Mouse (Mus musculus) forebrain, embryonic 14.5 days (tissue): ENCODE data around the gene BC029722. TPM values are rescaled to one million over a fixed set of nuclear protein-coding genes. Genes with fewer than 3 reads are reported as not detected.

Experiments
- ATAC-seq: fragments of 200-750 bp; cut with Nextera tagmentation; 2 replicates; pipeline ENCODE4 v1.8.0; 2017; ENCODE audit warnings: mild to moderate bottlenecking, moderate library complexity
- DNase-seq: peaks from one replicate; pipeline ENCODE4 v3.0.0-alpha.2; 2015; ENCODE audit warnings: low spot score
- H3K27ac ChIP-seq: fragments of 300-500 bp; sonication (generic); 2 replicates; pipeline ENCODE4 v1.5.1; 2014; ENCODE audit warnings: low read depth, mild to moderate bottlenecking, control low read depth, low read length, moderate library complexity
- H3K27me3 ChIP-seq: fragments of 300-500 bp; sonication (generic); replicated peaks from 2 replicates; pipeline ENCODE4 v1.6.1; 2014; ENCODE audit warnings: low read length, control low read depth, mixed read lengths; ENCODE audit not compliant: control insufficient read depth, insufficient read depth
- H3K36me3 ChIP-seq: fragments of 300-500 bp; sonication (generic); 2 replicates; pipeline ENCODE4 v1.6.1; 2014; ENCODE audit warnings: low read length, control low read depth; ENCODE audit not compliant: control insufficient read depth, insufficient read depth
- H3K4me1 ChIP-seq: fragments of 300-500 bp; sonication (generic); 2 replicates; pipeline ENCODE4 v1.6.1; 2014; ENCODE audit warnings: antibody characterized with exemption, low read length, control low read depth; ENCODE audit not compliant: control insufficient read depth, insufficient read depth
- H3K4me2 ChIP-seq: fragments of 300-500 bp; sonication (generic); 2 replicates; pipeline ENCODE4 v1.6.1; 2014; ENCODE audit warnings: mild to moderate bottlenecking, control low read depth, low read length
- H3K4me3 ChIP-seq: fragments of 300-500 bp; sonication (generic); 2 replicates; pipeline ENCODE4 v1.5.1; 2014; ENCODE audit warnings: low read depth, low read length, control low read depth
- H3K9ac ChIP-seq: fragments of 300-500 bp; sonication (generic); 2 replicates; pipeline ENCODE4 v1.6.1; 2014; ENCODE audit warnings: mild to moderate bottlenecking, low read length, control low read depth, moderate library complexity
- H3K9me3 ChIP-seq: fragments of 300-500 bp; sonication (generic); replicated peaks from 2 replicates; pipeline ENCODE4 v1.6.1; 2016; ENCODE audit warnings: low read length, control low read depth, mixed read lengths; ENCODE audit not compliant: control insufficient read depth
- WGBS: fragments of 180-500 bp; shearing (Covaris S2); extraction: QIAGEN DNeasy Blood & Tissue Kit; methylation state at CpG from one replicate; pipeline ENCODE4 v1.1.7; 2014; 5-methylcytosine and 5-hydroxymethylcytosine counted together
- polyA plus RNA-seq: library from polyadenylated mRNA; unstranded; fragments of >200 nt; fragmentation: Nextera tagmentation; extraction: Ambion mirVana; gene quantifications from 2 replicates; pipeline ENCODE4 v1.2.1, GENCODE M21; 2014

BC029722 gene
- polyA plus RNA-seq, 1 experiment from 2014 or later, result 24.0 TPM

- Histone ChIP-seq H3K4me3 (no peak overlapping the region), H3K36me3 (peaks cover 7% of the 10 kb centered on the region; the same call in 1 of the 2 replicates), H3K9me3 (no peaks in the 10 kb centered on the region), H3K9ac (no peak overlapping the region), H3K4me1 (no peaks in the 10 kb centered on the region), H3K27ac (no peak overlapping the region), H3K27me3 (no peaks in the 10 kb centered on the region), H3K4me2 (no peak overlapping the region)
- DNase-seq (no peak), ATAC-seq (no peak)
- WGBS, result 84% methylated on average over 4 of the region's 4 CpGs
These were observed 6.6 kb downstream of the BC029722 start for GRCm38 (mm10) chr2:155812637-155813036.

- Histone ChIP-seq H3K36me3 (peaks cover 7% of the 10 kb centered on the region; the same call in 1 of the 2 replicates), H3K4me2 (no peak overlapping the region), H3K27me3 (no peaks in the 10 kb centered on the region), H3K4me3 (no peak overlapping the region), H3K4me1 (no peaks in the 10 kb centered on the region), H3K9me3 (no peaks in the 10 kb centered on the region), H3K9ac (no peak overlapping the region), H3K27ac (no peak overlapping the region)
- peak; percentile 52; the same call in 1 of the 2 replicates for ATAC-seq
- DNase-seq, result peak; percentile 79
- WGBS, result 48% methylated on average over 16 of the region's 16 CpGs
These were observed 7.3 kb downstream of the BC029722 start for GRCm38 (mm10) chr2:155811821-155812396.

GRCm38 (mm10) chr2:155809620-155810019 is 9.6 kb downstream of the BC029722 start:
- DNase-seq (no peak), ATAC-seq (no peak)
- Histone ChIP-seq H3K4me1 (no peaks in the 10 kb centered on the region), H3K36me3 (0 out of 2 replicates have a peak, but pooled peaks cover 3% of the 10 kb centered on the region), H3K9ac (no peak overlapping the region), H3K27me3 (no peaks in the 10 kb centered on the region), H3K4me2 (no peak overlapping the region), H3K9me3 (no peaks in the 10 kb centered on the region), H3K4me3 (no peak overlapping the region), H3K27ac (no peak overlapping the region)
- WGBS, result 90% methylated on average over 4 of the region's 4 CpGs

- H3K36me3 ChIP-seq, result 0 out of 2 replicates have a peak, but pooled peaks cover 3% of the 10 kb centered on the region
- H3K27me3 ChIP-seq, result no peaks in the 10 kb centered on the region
- H3K4me1 ChIP-seq, result no peaks in the 10 kb centered on the region
- ATAC-seq, result no peak
- H3K4me3 ChIP-seq, result no peak overlapping the region
- no peak overlapping the region for H3K9ac ChIP-seq
- no peak for DNase-seq
- H3K27ac ChIP-seq, result no peak overlapping the region
- no peak overlapping the region for H3K4me2 ChIP-seq
- WGBS, result 85% methylated on average over 4 of the region's 4 CpGs
- H3K9me3 ChIP-seq, result no peaks in the 10 kb centered on the region
These were observed 11.8 kb downstream of the BC029722 start for GRCm38 (mm10) chr2:155807408-155807807.

- no peak for ATAC-seq
- WGBS, result 67% methylated on average over 5 of the region's 5 CpGs
- Histone ChIP-seq H3K27me3 (no peaks in the 10 kb centered on the region), H3K9ac (no peak overlapping the region), H3K27ac (no peak overlapping the region), H3K4me2 (no peak overlapping the region), H3K4me3 (no peak overlapping the region), H3K4me1 (no peaks in the 10 kb centered on the region), H3K36me3 (0 out of 2 replicates have a peak, but pooled peaks cover 6% of the 10 kb centered on the region), H3K9me3 (no peaks in the 10 kb centered on the region)
- no peak for DNase-seq
These were observed 12.7 kb downstream of the BC029722 start for GRCm38 (mm10) chr2:155806548-155806947.

- no peaks in the 10 kb centered on the region for H3K27me3 ChIP-seq
- 87% methylated on average over 6 of the region's 6 CpGs for WGBS
- no peak for ATAC-seq
These were observed 13.3 kb downstream of the BC029722 start for GRCm38 (mm10) chr2:155805925-155806255.

GRCm38 (mm10) chr2:155805231-155805924 is 13.8 kb downstream of the BC029722 start:
- Histone ChIP-seq H3K36me3 (peaks cover 8% of the 10 kb centered on the region), H3K27me3 (no peaks in the 10 kb centered on the region), H3K9ac (no peak overlapping the region), H3K27ac (no peak overlapping the region), H3K4me2 (no peak overlapping the region), H3K4me3 (no peak overlapping the region), H3K4me1 (no peaks in the 10 kb centered on the region), H3K9me3 (no peaks in the 10 kb centered on the region)
- WGBS, result 65% methylated on average over 6 of the region's 6 CpGs
- no peak for DNase-seq
- no peak for ATAC-seq

More at GRCm38 (mm10) chr2:155805925-155806255, 13.3 kb downstream of the BC029722 start:
- Histone ChIP-seq H3K9me3 (no peaks in the 10 kb centered on the region), H3K4me3 (no peak overlapping the region), H3K4me1 (no peaks in the 10 kb centered on the region), H3K9ac (no peak overlapping the region), H3K27ac (no peak overlapping the region), H3K4me2 (no peak overlapping the region), H3K36me3 (peaks cover 6% of the 10 kb centered on the region; the same call in 1 of the 2 replicates)
- no peak for DNase-seq

GRCm38 (mm10) chr2:155804053-155804452 is 15.2 kb downstream of the BC029722 start:
- no peak overlapping the region for H3K4me3 ChIP-seq
- H3K36me3 ChIP-seq, result peaks cover 8% of the 10 kb centered on the region
- no peak overlapping the region for H3K27ac ChIP-seq
- WGBS, result 81% methylated on average over 5 of the region's 5 CpGs
- no peaks in the 10 kb centered on the region for H3K9me3 ChIP-seq
- H3K27me3 ChIP-seq, result no peaks in the 10 kb centered on the region
- no peak overlapping the region for H3K9ac ChIP-seq
- H3K4me2 ChIP-seq, result no peak overlapping the region
- no peak for ATAC-seq
- no peaks in the 10 kb centered on the region for H3K4me1 ChIP-seq
- DNase-seq, result no peak

- H3K27me3 ChIP-seq, result no peaks in the 10 kb centered on the region
- whole genome bisulfite sequencing, result 52% methylated on average over 3 of the region's 3 CpGs
- no peak overlapping the region for H3K4me3 ChIP-seq
- H3K27ac ChIP-seq, result no peak overlapping the region
- H3K4me1 ChIP-seq, result no peaks in the 10 kb centered on the region
- H3K9ac ChIP-seq, result no peak overlapping the region
- no peak for ATAC-seq
- H3K36me3 ChIP-seq, result peaks cover 8% of the 10 kb centered on the region
- H3K4me2 ChIP-seq, result no peak overlapping the region
- no peak for DNase-seq
- no peaks in the 10 kb centered on the region for H3K9me3 ChIP-seq
These were observed 16.5 kb downstream of the BC029722 start for GRCm38 (mm10) chr2:155802761-155803160.
